Mouse (Mus musculus) 3T3-L1 (cell line): ENCODE data around the gene Tpd52l2.

Experiments used
- DNase-seq: peaks from one replicate; pipeline ENCODE4 v3.0.0-alpha.2; 2015; ENCODE audit warnings: low read depth, low spot score

Tpd52l2 gene

GRCm38 (mm10) chr2:181537444-181538047 lies 40.6 kb downstream of the Tpd52l2 start:
- DNase-seq, result no peak

- DNase-seq, result no peak
Measured at GRCm38 (mm10) chr2:181541761-181542380, 44.9 kb downstream of the Tpd52l2 start.

GRCm38 (mm10) chr2:181546142-181546541 lies 49.2 kb downstream of the Tpd52l2 start:
- DNase-seq, result no peak

- DNase-seq, result no peak
Measured at GRCm38 (mm10) chr2:181548227-181548626, 51.3 kb downstream of the Tpd52l2 start.

GRCm38 (mm10) chr2:181548682-181549081 lies 51.7 kb downstream of the Tpd52l2 start:
- DNase-seq, result no peak

GRCm38 (mm10) chr2:181550233-181550632 lies 53.3 kb downstream of the Tpd52l2 start:
- no peak for DNase-seq

GRCm38 (mm10) chr2:181553772-181554171 lies 56.8 kb downstream of the Tpd52l2 start:
- DNase-seq, result no peak

- no peak for DNase-seq
Measured at GRCm38 (mm10) chr2:181567338-181567737, 70.4 kb downstream of the Tpd52l2 start.
